Mouse (Mus musculus) cerebellum, adult 9-10 months (tissue): ENCODE data around the gene Serpinb1a.
"Not testable (repeated sequence)": the region's sequence is repeated elsewhere in the genome, so short reads cannot be mapped to it uniquely, and the experiment has no call there.

ENCODE experiments used
- DNase-seq: peaks from one replicate; pipeline ENCODE4 v3.0.0; 2022

Serpinb1a gene

DNA sequence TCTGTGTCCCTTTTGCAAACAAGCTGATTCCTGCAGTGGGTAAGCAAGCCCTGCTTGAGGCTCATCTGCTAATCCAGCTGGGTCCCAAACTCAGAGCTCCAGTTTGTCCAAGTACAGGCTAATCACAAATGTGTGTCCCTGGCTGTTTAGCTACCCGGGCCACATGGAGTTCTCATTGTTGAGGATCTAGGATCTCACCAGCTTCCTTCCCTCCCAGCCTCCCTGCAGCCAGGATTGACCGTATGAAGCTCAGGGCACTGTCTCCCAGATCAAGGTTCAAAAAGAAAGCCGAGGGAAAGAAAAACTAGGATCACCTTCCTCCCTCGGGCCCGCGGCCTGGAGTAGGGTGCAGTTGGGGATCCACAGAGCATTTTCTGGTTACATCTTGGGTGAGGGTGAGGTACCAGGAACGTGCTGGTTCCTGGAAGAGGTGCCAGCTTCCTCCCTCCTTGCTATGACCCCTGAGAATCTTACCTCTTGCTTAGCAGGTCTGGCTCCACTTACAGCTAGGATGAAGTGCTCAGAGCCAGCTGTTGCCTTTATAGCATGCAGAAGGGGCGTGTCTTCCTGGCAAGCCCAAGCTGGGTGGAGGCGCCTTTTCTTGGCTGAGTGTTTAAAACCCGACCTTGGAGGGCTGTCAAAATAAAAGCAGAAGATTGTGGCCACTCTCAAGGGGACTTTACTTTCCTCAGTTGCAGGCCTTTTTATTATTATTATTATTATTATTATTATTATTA, at the start of gene Serpinb1a:
Serpinb1a (minus strand) TSS at position 518 of the 737 bp plus-strand sequence.
- DNase-seq, result no peak

DNA sequence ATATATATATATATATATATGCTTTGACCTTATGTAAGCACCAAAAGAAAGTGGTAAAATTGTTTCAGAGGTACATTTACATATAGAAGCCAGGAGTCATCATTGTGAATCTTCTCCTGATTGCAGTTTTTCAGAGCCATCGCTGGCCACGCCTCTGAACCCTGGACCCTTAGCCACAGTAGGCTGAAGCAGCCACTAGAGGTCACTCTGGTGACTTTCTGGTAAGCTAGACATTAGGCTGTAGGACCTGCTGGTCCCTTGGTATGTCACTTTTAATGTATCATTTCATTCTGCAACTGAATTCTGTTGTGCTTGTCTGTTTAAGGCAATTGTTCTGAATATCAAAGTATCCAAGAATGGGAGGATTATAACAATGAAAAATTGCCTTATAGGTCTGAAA, 49.7 kb upstream of the Serpinb1a start:
- DNase-seq, result peak; percentile 12

DNA sequence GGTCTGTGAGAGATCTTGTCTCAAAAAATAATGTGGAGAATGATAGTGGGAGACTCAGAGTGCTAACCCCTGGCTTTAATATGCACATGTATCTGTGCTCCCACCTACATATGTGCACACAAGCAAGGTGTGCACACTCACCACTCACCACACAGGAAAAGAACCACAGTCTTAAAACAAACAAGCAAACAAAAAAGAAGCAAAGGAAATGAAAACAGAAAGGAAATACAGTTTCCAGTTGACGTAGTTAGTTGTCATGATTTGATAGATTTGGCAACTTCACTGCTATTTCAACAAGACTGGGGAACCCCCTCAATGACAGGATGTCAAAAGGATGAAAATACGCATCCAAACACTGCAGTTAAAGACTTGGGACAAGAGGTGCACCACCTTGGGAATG, 48.1 kb upstream of the Serpinb1a start:
- not testable (repeated sequence) for DNase-seq

DNA sequence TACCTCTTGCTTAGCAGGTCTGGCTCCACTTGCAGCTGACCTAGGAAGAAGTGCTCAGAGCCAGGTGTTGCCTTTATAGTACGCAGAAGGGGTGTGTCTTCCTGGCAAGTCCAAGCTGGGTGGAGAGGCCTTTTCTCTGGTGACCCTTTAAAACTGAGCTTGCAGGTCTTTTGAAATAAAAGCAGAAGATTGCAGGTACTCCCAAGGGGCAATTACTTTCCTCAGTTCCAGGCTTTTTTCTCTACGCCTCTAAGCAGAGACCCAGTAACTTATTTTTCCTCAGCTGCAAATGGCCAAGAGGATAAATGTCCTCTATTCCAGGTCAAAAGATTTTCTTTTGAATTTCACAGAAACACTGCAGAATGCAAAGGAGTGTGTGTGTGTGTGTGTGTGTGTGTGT, 47.1 kb upstream of the Serpinb1a start, which contains the start of gene Serpinb1c:
Serpinb1c (minus strand) TSS at position 101 of the 400 bp plus-strand sequence.
- no peak for DNase-seq

DNA sequence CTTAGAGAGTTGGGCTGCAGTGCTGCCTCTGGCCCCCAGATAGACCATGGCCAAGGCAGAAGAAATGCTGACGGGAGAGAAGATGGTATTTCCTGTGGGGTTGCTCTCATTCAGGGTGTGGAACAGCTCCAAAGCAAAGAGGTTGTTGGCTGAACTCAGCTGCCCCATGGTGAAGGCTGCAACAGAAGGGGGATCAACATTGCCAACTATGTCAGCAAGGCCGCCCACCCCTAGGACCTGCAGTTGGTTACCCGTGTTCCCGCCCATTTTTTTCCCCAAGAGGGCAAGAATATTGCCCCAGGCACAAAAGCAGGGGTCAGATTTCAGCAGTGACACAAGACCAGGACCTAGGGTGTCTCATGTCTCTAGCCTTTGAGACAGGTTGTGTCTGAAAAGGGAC, 45.9 kb upstream of the Serpinb1a start:
- no peak for DNase-seq

DNA sequence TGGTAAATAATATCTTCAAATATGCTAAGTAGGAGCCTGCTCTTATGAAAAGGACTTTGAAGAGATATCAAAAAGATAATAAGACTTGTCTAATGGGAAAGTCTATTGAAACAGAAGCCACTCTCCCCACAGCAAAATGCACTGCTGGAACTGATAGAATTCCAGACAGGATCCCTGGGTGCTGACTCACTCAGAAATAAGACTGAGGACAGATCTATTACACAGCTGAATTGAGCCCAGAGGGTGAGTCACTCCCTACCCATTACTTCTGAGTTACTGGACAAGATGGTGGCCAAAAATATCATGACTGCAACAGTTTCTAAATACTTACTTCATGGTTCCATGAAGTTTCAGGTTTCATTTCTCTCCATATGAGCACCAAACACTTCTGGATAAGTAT, 33.8 kb upstream of the Serpinb1a start:
- DNase-seq, result no peak

DNA sequence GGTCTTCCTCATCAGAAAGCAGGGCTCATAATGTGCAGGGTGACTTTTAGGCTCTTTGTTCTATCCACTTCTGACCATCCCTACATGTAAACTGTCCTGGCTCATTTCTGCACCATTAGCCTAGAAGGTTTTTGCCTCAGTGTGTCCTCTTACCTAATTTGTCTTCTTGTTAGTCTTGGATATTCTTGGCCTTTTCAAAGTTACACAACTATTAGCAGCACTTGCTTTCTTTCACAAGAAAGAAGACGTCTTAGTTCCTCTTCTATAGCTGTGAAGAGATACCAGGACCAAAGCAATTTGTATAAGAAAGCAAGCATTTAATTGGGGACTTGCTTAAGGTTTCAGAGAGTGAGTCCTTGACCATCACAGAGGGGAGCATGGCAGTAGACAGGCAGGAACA, 22.9 kb upstream of the Serpinb1a start:
- DNase-seq, result no peak

DNA sequence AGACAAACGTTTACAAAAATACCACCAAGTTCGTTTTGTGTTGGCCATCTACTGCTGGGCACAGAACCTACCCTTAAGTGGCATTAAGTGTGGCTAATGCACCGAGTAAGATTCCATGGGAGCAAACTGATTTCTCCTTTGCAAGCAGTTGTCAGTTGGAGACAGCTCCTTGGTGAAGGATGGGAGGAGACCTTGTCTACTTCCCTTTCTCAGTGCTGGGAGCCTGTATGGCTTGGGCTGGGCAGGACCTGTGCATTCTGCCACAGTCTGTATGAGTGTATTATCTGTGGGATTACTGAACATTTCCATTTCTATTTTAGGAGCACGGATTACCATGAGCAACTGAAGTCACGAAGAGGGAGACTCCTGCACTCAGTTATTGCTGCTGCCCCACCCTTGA, 17.9 kb upstream of the Serpinb1a start:
- DNase-seq, result no peak

DNA sequence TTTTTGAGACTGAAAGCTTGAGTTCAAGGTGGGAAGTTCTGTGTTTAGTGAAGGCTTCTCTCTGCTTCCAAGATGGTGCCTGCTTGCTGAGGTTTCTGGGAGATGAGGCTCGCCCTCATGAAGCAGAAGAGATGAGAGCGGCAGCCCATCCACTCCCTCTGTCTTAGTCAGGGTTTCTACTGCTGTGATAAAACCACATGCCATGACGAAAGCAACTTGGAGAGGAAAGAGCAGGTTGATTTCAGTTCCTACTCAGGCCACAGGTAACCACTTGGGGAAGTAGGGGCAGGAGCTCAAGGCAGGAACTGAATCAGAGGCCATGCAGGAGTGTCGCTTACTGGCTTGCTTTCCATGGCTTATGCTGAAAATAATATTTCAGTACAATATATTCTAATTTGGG, 17.2 kb upstream of the Serpinb1a start:
- not testable (repeated sequence) for DNase-seq

DNA sequence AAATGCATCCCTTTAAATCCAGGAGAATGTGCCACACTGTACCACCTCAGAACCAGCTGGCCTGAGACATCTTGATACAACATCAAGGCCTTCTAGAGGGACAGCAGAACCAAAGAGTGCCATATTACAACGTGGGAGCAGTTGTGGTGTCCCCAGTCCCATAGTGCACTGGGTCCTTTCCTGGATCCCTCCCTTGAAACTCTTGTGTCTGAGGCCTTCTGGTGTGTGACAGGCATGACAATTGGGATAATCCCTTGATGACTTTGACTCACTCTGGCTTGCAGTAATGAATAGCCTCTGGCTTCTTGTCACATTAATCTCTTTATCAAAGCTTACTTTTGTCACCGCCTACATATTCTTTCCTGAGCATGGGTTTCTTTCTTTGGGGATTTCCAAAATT, 16.0 kb upstream of the Serpinb1a start:
- no peak for DNase-seq

DNA sequence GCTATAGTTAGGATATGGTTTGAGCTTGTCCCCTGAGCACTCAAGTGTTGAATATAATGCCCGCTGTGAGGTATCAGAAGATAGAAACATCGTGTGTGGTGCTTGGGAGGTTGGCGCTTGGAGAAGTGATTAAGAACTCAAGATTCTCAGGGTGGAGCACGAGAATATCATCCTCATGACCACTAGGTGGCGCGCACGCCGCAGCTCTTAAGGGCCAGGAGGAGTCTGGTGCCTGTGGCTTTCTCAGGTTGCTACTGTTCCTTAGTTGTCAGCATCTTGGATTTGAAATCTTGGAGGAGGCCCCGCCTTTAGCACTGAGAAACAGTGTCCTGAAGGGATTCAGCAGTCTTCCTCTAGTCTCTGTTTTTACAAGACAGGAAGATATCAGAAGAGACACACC, 15.5 kb upstream of the Serpinb1a start:
- peak; percentile 65 for DNase-seq

DNA sequence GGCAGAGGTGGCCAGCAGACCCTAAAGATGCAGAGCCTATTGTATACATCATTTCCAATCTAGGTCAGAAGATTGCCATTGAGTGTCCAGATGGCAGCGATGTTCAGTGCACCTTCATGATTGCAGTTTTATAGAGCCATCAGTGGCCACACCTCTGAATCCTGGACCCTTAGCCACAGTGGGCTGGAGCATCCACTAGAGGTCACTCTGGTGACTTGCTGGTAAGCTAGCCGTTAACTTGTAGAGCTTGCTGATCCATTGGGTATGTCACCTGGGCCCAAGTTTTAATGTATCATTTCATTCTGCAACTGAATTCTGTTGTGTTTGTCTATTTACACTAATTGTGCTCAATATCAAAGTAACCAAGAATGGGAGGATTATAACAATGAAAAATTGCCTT, 14.6 kb upstream of the Serpinb1a start:
- DNase-seq, result no peak

DNA sequence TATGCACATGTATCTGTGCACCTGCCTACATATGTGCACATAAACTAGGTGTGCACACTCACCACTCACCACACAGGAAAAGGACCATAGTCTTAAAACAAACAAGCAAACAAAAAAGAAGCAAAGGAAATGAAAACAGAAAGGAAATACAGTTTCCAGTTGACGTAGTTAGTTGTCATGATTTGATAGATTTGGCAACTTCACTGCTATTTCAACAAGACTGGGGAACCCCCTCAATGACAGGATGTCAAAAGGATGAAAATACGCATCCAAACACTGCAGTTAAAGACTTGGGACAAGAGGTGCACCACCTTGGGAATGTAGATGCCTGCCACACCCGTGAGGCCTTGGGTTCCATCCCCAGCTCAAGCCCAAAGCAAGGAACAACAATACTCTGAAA, 13.5 kb upstream of the Serpinb1a start:
- not testable (repeated sequence) for DNase-seq

DNA sequence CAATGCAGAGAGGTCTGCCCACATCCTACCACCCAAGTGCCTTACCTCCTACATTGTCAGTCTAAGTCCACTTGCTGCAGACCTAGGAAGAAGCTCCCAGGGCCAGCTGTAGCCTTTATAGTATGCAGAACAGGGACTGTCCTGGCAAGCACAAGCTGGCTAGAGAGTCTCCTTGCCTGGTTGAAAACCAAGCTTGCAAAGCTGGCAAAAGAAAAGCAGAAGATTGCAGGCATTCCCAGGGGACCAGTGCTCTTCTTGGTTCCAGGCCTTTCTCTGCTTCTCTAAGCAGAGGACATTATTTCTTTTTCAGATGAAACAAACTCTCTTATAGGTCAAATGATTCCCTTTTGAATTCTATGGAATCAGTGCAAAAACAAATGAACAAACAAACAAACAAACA, 12.5 kb upstream of the Serpinb1a start:
- no peak for DNase-seq

DNA sequence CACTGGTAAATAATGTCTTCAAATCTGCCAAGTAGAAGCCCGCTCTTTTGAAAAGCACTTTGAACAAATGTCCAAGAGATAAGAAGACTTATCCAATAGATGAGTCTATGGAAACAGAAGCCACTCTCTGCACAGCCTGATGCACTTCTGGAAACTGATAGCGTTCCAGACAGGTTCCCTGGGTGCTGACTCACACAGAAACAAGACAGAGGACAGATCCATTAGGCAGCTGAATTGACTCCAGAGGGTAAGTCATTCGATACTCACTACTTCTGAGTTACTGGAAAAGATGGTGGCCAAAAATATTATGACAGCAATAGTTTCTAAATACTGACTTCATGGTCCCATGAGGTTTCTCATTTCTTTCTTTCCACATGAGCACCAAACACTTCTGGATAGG, 9.8 kb upstream of the Serpinb1a start:
- no peak for DNase-seq

DNA sequence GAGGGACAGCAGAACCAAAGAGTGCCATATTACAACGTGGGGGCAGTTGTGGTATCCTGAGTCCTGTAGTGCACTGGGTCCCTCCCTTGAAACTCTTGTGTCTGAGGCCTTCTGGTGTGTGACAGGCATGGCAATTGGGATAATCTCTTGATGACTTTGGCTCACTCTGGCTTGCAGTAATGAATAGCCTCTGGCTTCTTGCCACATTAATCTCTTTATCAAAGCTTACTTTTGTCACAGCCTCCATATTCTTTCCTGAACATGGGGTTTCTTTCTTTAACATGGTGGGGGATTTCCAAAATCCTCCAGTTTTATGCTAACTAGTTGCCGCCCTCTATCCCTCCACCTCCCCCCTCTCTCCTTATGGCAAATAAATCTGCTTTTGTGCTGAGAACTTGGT, 2.1 kb upstream of the Serpinb1a start:
- DNase-seq, result no peak

DNA sequence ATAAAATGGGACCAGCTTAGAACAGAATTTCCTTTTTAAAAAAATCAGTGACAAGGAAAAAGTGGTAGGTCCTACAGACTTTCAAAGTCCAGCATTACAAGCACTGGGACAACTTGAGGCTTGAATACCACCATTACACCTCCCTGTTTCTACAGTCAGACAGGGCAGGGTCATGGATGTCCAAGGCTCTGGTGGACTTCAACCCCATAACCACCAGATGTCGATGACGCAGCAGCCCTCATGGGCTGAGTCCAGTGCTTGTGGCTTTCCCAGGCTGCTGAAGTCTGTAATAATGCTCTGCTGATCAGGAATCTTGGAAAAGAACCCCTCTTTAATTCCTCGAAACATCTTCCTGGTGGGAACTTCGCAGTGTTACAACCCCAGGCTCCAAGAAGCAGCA, 1.6 kb upstream of the Serpinb1a start:
- no peak for DNase-seq

DNA sequence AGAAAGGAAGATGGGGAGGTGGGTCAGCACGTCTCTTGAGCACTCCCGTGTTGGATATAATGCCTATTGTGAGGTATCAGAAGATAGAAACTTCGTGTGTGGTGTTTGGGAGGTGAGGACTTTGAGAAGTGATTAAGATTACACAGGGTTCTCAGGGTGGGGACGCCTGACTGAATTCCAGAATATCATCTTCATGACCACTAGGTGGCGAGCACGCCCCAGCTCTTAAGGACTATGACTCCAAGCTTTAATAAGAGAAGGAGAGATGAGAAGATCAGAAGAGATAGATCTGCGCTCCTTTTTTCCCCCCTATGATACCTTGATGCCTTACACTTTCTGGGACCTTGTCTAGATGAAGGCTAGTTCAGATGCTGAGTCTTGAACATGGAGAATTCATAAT, 982 bp upstream of the Serpinb1a start:
- peak; percentile 29 for DNase-seq

DNA sequence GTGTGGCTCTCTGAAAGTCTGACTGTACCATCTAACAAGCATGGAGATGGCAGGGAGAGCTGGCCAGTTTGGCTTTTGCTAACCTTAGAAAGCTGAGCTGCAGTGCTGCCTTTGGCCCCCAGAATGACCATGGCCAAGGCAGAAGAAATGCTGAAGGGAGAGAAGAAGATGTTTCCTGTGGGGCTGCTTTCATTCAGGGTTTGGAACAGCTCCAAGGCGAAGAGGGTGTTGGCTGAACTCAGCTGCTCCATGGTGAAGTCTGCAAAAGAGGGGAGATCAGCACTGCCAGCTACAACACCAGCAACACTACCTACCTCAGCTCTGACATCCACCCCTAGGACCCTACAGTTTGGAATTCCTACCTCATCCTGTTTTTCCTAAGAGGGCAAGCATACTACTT, 829 bp downstream of the Serpinb1a start:
- no peak for DNase-seq

DNA sequence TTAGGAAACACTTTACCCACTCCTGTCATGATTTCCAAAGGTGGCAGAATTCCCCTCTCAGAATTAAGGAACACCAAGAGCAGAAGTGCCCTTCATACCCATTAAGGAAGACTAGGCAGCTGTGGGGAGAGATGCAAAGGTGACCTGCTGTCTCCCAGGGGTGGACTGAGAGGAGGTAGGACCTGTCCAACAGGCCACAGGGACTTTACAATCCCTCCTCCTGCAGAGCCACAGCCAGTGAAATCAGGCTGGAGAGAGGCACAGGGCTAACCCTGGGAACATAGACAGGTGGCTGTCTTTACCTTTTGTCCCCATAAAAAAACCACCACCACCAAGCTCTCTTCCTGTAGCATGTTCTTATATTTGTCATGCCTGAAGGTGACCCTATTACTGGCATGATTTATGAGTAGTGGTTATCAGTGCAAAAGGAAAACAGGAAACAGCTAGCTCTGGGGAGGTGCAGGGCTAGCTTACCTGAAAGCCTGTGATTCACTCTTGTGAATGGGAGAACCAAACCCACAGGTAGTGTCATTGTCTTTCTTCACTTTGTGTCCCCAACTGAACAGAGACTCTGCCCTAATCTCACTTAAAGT, 1.4 kb downstream of the Serpinb1a start:
- DNase-seq, result no peak

DNA sequence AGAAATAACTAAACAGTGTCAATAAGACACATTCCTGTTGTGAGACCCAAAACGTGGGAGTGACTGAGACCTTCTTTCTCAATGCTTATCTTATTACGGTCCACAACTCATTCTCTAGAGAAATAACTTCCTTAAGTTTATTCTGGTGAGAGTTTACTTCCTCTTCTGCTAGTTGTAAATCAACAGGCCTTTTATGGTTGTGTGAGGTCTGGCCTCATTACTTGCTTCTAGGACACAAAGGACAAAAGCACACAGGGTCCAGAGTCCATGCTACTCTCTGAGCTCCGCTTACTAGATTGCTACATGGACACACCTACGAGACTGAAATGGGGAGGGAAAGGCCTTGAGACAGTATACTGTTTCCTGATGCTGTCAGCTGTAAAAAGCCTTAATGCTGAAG, 1.9 kb downstream of the Serpinb1a start:
- DNase-seq, result no peak

DNA sequence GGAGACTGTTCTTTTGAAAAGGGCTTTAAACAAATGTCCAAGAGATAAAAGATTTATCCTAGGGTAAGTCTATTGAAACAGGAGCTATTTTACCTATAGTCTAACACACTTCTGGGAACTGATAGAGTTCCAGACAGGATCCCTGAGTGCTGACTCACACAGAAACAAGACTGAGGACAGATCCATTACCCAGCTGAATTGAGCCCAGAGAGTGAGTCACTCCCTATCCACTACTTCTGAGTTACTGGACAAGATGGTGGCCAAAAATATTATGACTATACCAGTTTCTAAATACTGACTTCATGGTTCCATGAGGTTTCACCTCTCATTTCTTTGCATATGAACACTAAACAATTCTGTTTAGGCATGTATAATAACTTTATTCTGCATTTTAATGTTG, 4.8 kb downstream of the Serpinb1a start:
- DNase-seq, result no peak

DNA sequence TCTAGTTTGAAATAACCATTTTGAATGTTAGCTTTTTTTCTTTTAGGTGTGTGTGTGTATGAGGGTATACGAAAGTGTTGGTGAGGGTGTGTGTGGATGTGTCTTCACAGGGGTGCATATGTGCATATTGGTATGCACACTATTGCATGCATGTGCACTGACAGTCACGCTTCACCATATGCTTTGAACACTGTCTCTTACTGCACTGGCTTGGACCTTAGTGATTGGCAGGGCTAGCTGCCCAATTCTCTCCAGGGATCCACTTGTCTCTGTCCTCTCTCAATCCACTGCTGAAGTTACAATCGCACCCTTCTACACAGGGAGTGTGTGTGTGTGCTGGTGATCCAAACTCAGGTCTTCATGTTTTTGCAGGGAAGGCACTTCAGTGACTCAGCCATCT, 9.6 kb downstream of the Serpinb1a start:
- DNase-seq, result no peak

DNA sequence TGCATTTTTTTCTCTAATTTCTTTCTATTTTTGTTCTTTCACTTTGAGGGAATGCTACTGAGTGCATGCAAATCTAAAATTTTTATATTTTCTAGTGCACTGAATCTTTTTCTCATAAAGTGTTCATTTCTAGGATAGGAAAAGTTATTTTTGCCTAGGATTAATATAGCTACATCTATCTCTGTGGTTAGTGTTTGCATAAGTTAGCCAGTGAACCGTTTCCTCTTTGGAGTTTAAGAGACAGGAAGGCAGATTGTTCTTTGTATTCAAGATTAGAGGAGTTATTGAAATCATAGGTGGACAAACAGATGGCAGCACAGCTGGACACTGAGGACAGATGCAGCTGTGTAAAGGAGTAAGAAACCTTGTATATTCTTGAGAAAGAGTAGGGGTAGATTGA, 11.7 kb downstream of the Serpinb1a start:
- no peak for DNase-seq

DNA sequence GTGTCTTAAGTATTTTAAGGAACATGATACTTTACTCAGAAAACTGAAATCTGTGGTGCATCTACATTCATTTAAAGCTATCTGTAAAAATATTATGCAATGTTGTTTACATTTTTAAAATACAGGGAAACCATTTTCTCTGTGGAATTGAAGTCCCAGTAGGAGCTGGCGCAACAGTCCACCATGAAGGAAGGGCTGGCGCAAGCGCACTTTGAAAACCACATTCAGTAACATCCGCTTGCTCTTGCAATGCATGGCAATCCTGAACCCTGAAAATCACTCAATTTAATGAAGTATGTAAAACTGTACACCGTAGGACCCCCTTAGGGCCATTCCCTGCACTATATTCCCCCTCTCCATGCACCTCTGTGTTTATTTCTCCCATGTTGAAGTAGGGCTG, 16.5 kb downstream of the Serpinb1a start:
- no peak for DNase-seq
